Mouse (Mus musculus) A20 (cell line): Measurements from ENCODE around the gene Etv6.

Source experiments
- DNase-seq: peaks from one replicate; pipeline ENCODE4 v3.0.0-alpha.2; 2011; ENCODE audit warnings: low read depth, low spot score

Gene Etv6

GRCm38 (mm10) chr6:134075031-134075430, 39.5 kb downstream of the Etv6 start:
- DNase-seq: no peak

GRCm38 (mm10) chr6:134078016-134078415, 42.5 kb downstream of the Etv6 start:
- DNase-seq: no peak

GRCm38 (mm10) chr6:134079112-134079511, 43.6 kb downstream of the Etv6 start:
- no peak for DNase-seq

- no peak for DNase-seq
These were observed 44.1 kb downstream of the Etv6 start for GRCm38 (mm10) chr6:134079563-134079962.

- no peak for DNase-seq
These were observed 45.4 kb downstream of the Etv6 start for GRCm38 (mm10) chr6:134080946-134081345.

GRCm38 (mm10) chr6:134082229-134082920, 46.9 kb downstream of the Etv6 start:
- no peak for DNase-seq

- no peak for DNase-seq
These were observed 47.9 kb downstream of the Etv6 start for GRCm38 (mm10) chr6:134083428-134083827.

GRCm38 (mm10) chr6:134086351-134086750, 50.9 kb downstream of the Etv6 start:
- DNase-seq: no peak

- DNase-seq: no peak
These were observed 52.2 kb downstream of the Etv6 start for GRCm38 (mm10) chr6:134087709-134088108.

- DNase-seq: no peak
These were observed 54.3 kb downstream of the Etv6 start for GRCm38 (mm10) chr6:134089671-134090377.

GRCm38 (mm10) chr6:134090378-134090692, 54.8 kb downstream of the Etv6 start:
- DNase-seq: no peak

- no peak for DNase-seq
These were observed 55.4 kb downstream of the Etv6 start for GRCm38 (mm10) chr6:134090875-134091274.

- no peak for DNase-seq
These were observed 55.9 kb downstream of the Etv6 start for GRCm38 (mm10) chr6:134091398-134091801.

- DNase-seq: no peak
These were observed 58.6 kb downstream of the Etv6 start for GRCm38 (mm10) chr6:134094066-134094465.

GRCm38 (mm10) chr6:134094620-134095019, 59.1 kb downstream of the Etv6 start:
- DNase-seq: no peak

- DNase-seq: no peak
These were observed 60.1 kb downstream of the Etv6 start for GRCm38 (mm10) chr6:134095582-134095981.

GRCm38 (mm10) chr6:134099976-134100743, 64.7 kb downstream of the Etv6 start:
- no peak for DNase-seq

GRCm38 (mm10) chr6:134102396-134102795, 66.9 kb downstream of the Etv6 start:
- no peak for DNase-seq

GRCm38 (mm10) chr6:134103519-134103918, 68.0 kb downstream of the Etv6 start:
- no peak for DNase-seq

GRCm38 (mm10) chr6:134105514-134106201, 70.2 kb downstream of the Etv6 start:
- no peak for DNase-seq

- no peak for DNase-seq
These were observed 72.2 kb downstream of the Etv6 start for GRCm38 (mm10) chr6:134107696-134108095.

GRCm38 (mm10) chr6:134109675-134110074, 74.2 kb downstream of the Etv6 start:
- no peak for DNase-seq
